Mouse (Mus musculus) heart, postnatal 4 days (tissue): ENCODE measurements at regions not wholly inside any gene's neighbourhood (a gene's known extent, or its start where the extent isn't known, plus 50 kb on each side); places are given as distances from the start of the nearest gene placed in this dataset.
A peak's percentile ranks its signal among the peaks of the same experiment; 100 is the strongest.
"Not testable (repeated sequence)": the region's sequence is repeated elsewhere in the genome, so short reads cannot be mapped to it uniquely, and the experiment has no call there.

Experiments used
- DNase-seq: peaks from one replicate; pipeline ENCODE4 v3.0.0; 2021

DNA sequence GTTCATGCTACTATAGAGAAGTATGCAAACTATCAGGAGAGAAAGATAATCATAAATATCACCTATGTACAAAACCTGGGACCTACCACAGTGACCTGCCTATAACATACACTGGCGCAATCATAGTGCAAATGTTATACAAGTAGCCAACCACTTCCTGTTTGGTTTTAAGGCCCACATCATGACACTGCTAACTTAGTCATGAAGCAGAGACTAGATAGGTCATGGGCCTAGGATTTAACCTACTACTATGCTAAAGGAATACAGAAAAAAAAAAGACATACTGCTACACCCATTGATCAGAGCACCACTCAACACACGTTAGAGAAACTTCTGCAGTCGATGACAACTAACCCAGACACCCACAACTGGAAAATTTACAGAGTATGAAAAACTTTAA lies 498.6 kb upstream of the Acvr2a start:
- DNase-seq = no peak

DNA sequence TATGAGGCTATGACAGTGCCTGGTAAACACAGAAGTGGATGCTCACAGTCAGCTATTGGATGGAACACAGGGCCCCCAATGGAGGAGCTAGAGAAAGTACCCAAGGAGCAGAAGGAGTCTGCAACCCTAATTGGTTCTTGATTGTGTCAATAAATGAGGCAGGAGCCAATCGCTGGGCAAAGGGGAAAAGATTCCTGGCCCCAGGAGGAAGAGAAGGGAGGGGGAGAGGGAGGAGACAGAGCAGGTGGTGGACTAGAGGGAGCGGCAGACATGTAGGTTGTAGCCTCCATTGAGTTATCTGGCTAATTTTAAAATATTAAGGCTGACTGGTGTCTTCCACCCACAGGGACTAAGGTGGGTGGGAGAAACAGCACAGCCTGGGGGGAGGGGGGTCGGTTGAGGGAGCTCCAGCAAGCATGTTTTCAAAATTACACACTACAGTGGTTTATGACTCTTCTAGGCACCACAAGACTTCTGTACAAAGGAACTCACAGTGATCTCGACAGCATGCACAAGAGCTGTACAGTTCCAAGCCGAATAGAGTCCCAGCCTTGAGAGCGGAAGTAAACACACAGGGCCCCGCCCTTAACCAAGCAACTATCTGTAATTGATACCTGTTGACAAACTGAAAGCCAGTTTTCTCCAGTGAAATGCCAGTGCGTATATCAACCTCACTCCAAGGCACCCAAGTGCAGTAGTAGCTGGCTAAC lies 497.6 kb upstream of the Acvr2a start:
- DNase-seq = no peak

DNA sequence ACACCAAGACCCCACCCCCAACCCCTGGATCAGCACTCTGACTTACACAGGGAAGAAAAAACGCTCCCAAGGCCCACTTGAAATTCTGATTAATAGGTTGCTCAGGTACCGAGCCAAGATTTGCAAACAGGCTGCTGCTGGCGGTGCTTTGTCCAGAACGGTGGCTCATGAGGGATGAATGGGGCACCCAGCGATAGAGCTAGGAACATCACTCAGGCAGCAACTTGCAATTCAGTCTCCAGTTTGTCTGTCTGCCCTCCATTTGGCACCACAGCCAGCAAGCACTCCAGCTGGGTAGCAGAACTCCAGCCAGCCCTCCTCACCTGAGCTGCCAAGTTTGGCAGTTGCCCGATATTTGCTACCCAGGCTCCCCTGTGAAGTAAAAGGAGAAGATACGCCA lies 496.1 kb upstream of the Acvr2a start:
- no peak for DNase-seq

DNA sequence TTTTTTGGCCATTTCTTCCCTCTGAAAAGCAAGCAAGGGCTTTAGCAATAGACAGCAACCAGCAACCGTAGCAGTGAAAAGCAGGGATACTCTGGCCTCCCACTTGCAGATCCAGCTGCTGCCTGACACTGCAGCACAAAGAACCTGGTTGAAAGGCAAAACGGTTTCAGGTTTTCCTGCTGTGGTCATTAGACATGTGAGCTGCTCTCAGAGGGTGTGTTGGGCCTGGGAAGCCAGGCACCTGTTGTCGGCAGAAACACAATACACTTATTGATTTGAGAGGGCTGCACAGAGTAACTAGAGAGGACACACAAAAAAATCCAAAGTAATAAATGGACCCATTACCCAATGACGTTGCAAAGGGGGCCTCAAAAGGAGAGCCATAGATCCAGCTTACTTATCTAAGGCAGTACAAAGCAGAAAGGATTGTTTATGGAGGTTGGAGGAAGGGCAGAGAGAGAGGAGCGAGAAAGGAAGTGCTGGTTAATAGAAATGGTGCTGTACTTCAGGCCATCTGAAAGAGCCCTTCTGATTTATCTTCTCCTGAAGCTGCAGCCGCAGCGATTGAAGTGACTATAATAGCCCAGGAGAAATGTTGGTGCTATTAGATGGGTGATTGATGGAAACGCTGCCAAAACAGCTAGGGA lies 495.4 kb upstream of the Acvr2a start:
- DNase-seq = no peak

DNA sequence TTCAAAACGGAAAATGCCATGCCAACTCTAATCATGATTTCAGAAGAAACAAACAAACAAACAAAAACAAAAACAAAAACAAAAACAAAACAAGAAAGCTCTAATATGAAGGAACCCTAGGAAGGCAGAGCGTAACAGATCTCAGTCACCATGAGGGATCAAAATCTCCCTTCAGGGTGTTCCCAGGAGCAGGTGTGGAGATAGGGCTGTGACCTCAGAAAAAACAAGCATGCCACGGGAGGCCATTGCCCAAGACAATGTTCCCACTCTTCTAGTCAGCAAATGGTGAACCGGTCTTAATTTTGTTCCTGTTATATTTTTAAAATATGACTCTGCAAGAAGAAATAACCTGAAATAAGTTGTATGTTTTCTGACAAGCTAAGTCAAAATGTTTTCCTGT lies 492.4 kb upstream of the Acvr2a start:
- DNase-seq = no peak

DNA sequence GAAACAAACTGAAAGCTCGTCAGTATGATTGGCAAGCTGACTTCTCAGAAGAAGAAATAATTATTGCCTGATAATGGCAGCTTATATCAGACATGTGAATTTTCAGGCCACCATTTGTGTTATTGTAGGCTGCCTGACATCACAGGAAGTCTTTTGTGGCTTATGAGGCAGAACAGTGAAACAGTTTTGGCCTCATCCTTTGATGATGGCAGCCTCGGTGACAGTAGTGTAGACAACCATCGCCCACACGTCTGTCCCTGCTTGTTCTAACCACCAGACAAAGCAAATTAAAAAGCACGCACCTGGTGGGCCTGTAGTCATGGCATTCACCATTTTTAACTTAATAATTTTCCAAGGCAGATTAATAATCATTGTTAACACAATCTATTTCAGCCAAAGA lies 491.6 kb upstream of the Acvr2a start:
- no peak for DNase-seq

DNA sequence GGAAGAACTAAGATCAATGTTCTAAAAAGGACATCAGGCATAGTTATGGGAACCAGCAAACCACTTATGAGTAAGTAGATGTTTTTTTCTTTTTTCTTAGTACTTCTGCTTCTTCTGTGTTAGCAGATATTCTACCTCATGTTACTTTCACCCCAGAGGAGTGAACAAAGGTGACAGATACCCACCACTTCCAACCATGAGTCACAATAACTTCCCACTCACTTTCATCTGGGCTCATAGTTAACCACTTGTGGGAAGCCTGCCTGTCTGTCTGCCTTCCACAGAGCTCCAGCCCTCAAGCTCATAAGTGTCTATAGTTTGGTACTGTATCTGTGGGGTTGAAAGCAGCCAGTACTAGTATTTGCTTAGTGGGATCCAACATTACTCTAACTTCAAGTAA lies 485.7 kb upstream of the Acvr2a start:
- DNase-seq = no peak

DNA sequence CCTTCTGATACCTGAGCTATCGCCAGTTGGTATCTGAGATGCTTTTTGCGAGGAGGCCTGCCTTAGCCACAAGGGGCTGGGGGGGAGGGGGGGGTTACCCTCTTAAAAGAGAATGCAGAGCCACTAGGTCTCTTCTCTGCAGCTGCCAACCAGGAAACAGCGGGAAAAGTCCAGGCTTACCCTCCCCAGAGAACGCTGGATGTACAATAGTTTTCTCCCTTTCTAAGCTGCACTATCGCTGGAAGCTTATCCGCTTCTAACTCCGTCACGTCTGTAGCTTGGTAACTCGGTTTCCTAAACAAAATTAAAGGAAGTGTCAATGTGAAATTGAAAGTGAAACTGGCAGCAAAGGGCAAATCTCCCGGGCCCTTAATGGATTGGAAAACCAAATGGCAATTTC lies 481.1 kb upstream of the Acvr2a start:
- DNase-seq = peak; percentile 10

DNA sequence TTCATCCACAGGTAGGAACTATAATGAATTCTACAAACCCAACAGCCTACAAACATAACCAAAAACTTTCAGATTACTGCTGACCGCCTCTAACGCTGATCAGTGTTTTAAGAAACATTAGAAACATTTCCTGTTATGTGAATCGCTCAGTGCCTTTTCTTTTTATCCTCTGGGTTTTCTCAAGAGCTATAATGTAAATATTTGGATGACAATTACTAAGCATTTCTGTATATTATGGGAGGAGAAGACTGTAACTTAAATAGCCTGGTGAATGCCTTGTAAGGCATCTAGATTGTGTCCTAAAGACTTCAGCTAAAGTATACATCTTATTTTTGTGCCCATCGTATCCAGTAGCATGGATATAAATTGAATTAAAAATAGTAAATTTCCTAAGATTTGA lies 465.9 kb upstream of the Acvr2a start:
- no peak for DNase-seq

DNA sequence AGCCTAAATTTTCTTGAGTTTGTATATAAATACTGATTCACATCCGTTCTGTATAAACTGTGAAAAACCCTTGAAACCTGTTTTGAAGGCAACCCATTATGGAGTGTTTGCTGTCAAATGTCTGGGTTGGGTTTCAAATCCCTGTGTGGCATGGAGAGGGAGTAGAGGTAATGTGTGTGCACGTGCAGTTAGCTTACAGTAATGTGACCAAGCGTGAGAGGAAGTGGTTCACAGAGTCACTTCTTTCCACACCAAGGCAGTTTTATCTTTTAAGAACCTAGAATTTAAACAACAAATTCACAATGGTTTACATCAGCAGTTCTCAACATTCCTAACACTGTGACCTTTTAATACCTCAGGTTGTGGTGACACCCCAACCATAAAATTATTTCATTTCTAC lies 464.1 kb upstream of the Acvr2a start:
- no peak for DNase-seq

DNA sequence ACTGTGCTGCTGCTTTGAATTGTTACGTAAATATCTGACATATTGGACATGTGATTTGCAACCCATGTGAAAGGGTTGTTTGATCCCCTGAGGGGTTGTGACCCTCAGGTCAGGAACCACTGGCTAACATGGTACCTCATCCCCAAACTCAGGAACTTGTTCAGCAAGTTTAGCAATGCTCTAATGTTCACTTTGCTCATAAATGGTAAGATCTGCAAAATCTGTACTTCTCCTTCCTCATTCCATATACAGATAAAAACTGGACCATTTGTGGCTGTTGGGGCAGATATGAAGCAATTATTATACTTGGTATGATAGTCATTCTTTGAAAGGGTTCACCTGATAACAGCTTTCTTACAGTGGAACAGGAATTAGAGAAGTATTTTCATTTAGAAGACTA lies 463.7 kb upstream of the Acvr2a start:
- DNase-seq = no peak

DNA sequence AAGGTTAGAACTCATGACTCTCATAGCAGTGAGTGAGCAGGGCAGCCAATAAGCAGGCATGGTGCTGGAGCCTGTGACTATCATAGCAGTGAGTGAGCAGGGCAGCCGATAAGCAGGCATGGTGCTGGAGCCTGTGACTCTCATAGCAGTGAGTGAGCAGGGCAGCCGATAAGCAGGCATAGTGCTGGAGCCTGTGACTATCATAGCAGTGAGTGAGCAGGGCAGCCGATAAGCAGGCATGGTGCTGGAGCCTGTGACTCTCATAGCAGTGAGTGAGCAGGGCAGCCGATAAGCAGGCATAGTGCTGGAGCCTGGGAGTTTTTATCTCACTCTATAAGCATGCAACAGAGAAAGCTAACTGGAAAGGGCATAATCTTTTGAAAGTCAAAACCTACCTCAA lies 442.3 kb upstream of the Acvr2a start:
- not testable (repeated sequence) for DNase-seq

DNA sequence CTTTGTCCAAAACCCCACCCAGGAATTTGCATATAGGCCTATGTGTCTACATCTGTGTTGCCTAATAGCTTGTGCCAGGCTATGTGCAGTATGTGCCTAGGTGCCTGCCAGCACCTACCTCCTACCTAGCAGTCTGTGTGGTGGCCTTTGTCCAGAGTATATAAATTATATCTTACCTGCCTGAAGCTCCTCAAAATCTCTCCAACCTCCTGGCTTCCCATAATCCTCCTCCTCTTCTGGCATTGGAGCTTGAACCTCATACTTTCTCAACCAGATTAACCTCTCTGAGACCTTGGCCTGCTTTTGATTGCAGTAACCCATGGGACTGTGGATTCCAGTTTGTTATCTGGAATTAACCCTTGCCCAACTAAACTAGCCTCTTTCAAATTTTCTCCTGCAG lies 440.8 kb upstream of the Acvr2a start:
- no peak for DNase-seq

DNA sequence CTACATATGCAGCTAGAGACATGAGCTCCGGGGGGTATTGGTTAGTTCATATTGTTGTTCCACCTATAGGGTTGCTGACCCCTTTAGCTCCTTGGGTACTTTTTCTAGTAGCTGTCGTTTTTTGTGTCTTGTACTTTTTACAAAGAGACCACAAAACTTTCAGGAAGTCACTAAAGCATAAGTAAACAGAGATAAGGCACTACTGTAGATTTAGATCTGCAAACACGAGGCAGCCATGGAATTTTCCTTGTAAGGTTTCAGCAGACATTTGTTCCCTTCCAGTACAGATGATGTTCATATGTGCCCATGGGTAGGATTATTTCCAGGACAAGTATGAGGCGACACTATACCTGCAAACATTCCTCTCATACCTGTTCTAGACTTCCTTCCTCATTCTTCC lies 439.6 kb upstream of the Acvr2a start:
- DNase-seq = no peak

DNA sequence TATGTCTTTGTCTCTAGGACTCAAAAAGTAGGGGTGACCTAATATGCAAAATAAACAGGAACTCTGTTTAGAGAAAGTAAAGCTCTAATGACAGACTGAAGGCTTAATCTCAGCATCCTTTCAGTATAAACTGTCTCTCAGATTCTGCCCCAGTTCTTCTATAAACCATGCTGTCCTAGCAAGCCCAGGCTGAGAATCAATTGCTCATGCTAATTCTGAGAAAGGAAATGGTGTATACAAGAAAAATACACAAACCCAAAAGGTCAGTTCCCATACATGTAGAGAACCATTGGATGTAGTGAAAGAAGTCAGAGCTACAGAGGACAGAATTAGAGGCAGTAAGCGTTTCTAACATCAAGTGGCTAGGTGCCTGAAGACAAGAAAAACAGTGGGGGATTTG lies 435.7 kb upstream of the Acvr2a start:
- no peak for DNase-seq

DNA sequence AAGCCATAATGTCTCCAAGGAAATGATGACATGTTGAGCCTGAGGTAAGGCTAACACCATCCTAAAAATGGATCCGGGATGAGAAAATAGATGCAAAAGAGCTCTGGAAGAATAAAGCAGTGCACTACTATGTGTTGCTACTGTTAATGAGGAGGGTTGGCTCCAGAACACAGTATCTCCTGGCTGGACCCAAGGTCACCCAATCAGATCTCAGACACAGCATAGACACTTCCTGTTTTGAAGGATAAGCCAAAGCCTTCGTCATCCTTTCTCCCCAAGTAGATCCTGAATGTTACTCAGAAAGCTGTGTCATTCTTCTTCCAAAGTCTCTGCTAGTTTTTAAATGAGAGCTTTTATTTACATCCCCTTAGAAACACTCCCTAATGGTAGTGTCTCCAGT lies 435.2 kb upstream of the Acvr2a start:
- no peak for DNase-seq

DNA sequence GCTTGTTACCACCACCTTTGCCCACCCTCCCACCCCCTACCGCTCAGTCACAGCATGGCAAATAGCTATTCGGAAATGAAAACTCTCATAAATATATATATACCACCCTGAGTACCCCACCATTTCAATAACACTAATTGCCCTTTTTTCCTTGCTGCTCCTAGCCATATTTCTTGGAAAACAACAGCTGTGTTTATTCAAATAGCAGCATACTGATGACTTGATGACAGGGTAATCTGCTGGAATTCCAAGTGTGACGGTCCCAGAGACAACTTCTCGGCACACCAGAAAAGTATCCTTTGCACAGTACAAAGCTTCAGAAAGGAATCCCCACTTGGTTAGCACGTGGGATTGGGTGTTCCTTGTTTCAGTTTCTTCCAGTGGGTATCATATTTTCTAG lies 433.8 kb upstream of the Acvr2a start:
- DNase-seq = no peak

DNA sequence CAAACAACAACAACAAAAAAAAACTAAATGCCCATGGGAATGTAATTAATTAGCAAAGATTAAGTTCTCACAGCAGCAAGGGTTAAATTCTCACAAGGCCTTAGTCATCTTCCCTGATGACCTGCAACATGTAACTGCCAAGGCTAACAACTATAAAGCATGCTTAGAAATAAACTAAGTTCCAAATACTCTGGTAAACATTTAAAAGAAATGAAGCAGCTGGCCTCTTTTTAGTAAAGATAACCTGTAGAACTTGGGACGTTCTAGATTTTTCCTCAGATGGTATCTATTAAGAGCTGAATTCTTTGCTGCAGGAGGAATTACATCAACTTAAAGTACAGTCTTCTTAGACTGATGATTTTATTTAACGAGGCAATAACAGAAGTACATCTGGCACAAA lies 433.1 kb upstream of the Acvr2a start:
- DNase-seq = no peak

DNA sequence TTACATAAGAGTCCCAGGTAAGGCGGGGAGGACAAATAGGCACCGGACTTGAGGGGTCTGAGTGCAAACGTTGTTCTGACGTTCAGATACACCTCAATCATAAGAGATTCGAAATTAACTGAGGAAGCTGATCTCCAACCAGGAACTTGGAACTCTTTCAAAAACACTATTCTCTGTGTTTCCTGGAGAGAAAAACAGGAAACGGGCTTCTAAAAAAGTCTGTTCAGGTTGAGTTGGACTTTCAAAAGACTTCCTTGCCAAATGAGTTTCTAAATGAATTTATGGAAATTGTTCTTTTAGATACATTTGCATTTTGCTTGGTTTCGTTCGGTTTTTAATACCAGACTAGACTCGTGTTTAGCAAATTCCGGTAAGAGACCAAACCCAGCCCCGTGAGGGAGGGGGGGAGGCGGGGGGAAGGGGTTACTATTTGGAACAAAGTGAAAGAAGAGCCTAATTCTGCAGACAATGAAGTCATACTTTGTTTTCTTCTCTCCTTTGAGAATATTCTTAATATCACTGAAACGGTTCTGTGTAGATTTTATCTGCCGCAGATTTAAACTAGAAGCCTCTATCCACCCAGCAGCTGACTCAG lies 432.3 kb upstream of the Acvr2a start:
- DNase-seq = no peak

DNA sequence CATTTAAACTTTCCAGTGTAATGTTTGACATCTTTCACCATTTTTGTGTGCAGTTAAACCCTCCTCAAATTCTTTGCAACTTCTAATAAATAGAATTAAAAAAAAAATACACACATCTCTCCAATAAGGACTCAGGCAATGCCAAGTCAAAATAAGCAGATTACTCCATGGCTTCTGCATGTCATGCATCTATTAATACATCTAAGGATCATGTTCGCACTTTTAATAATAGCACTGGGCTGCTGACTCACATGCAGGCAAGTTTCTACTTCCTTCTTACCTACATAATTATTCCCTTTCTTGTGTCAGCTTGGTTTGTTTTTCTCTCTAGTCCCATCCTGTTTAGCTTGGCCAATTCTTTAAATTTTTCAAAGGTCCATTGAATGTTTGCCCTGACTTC lies 415.4 kb upstream of the Acvr2a start:
- no peak for DNase-seq

DNA sequence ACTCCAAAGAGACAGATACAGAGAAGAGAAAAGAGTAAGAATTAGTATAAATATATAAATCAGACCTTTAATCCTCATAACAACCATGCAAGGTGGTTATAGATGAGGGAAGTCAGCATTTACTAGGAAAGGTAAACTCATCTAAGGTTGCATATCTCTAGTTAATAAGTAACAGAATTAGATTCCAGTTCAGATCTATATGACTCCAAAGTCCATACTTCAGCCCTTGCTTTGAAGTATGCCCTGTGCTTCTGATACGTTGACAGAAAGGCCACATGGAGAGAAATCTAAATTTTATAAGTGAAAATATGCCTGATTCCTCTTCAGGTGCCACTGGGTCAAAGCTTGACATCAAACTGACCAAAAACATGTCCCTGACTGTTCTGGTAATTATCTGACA lies 414.7 kb upstream of the Acvr2a start:
- no peak for DNase-seq

DNA sequence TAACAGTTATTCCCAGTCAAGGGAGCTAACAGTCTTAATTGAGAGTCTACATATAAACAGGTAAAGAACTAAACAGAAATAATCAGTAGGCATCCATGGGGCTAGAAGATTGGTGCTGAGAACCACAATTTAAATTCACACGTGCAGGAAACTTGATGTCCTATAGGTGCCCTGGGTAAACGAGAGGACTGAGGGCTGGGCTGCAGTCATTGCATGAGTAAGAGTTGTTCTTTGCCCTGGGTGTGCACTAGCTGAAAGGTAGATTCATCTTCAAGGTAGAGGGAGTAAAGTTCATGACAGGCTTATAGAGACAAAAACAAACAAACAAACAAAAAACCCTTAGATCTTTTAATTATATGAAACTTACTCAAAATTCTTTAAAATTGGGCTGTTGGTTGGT lies 411.1 kb upstream of the Acvr2a start:
- no peak for DNase-seq

DNA sequence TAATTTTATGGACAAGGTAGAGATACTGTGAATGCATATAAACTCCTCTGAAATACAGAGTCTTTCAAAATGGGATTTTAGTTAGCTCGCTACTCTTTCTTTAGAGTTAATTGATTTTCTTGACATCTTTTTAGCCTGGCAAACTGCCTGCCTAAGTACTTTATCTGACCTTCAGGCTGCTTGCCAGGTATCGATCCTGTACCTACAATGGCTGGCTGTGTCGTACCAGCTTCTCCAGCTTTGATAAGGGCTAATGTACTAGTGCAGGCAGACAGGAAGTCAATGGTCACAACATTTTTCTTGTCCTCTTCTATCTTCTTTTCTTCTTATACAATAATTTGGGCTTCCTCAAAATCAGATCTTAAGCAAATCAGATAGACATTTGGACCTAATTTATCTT lies 409.4 kb upstream of the Acvr2a start:
- no peak for DNase-seq

DNA sequence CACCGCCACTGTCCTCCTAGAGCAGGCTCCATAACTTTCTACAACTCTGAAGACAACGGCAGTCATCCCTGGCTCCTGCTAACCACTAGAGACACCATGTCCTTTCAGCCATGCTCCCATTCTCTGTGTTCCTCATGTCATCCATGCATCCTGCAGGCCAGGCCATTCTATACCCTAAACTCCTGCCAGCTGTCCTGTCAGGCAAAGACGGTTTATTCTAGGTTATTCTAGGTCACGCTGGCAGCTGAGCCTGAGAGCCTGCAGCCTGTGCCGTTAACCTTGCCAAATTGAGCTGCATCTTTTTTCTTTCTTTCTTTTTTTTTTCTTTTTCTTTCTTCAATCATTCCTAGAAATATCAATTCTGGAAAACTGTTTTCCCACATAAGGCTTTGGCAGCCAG lies 406.0 kb upstream of the Acvr2a start:
- no peak for DNase-seq

DNA sequence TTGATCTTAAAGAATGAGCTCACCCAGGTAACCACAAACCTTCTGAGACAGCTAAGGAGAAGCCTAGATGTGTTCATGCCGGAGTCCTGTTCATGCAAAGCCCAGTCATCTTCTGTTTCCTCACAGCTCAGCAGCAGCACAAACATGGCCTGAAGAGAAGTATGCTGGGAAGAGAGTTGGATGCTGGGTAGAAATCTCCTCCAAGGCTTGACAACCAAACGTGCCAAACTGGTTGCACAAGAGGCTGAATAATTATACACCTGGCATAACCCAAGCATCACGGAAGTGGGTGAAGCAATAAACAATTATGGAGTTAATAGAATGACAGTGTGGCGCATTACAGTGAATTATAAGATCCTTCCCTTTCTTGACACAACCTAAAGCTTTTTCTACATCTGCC lies 404.0 kb upstream of the Acvr2a start:
- DNase-seq = no peak
